Mouse (Mus musculus): ENCODE measurements around the gene Olfr1295. TPM values are rescaled to one million over a fixed set of nuclear protein-coding genes. Genes with fewer than 3 reads are reported as not detected.

Gene Olfr1295
- polyA plus RNA-seq (2012; rRNA removed): not detected in 2 replicates

DNA sequence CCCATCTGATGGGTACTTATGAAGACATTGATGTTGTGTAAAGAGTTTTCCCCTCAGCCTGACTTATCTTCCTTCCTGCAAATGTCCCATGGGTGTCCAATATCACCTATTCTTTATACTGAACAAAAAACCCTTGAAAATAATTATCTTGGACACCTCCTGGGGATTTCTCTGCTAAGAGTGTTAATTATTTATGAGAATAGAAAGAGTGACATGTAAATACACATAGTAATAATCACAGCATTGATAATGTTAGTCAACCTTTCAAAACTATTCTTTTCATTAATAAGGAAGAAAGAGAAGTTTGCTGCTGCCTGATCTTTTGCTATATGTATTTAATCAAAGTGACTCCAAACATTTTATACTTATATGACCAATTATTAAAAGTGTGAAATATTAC is at the start of gene Olfr1295:
Olfr1295 (minus strand) TSS at position 101 of the 400 bp plus-strand sequence.
- H3K4me1 ChIP-seq (ENCODE audit: control insufficient read depth, insufficient read depth, low read length): no peaks in the 10 kb centered on the region
- TF ChIP-seq POLR2A (IDR thresholded peaks at IDR 0.05; ENCODE audit: borderline replicate concordance, insufficient read depth, low read length) (no peak), CTCF (IDR thresholded peaks at IDR 0.05; ENCODE audit: borderline replicate concordance, insufficient read depth, low read depth, low read length) (no peak)
- H3K27me3 ChIP-seq (ENCODE audit: control insufficient read depth, insufficient read depth, low read length): no peaks in the 10 kb centered on the region
- no peak for DNase-seq
- no peak within 1 kb of the TSS for H3K27ac ChIP-seq (ENCODE audit: insufficient read depth, low read length)
- H3K4me3 ChIP-seq (replicated peaks; ENCODE audit: insufficient read depth, low read depth, low read length): no peak within 1 kb of the TSS

DNA sequence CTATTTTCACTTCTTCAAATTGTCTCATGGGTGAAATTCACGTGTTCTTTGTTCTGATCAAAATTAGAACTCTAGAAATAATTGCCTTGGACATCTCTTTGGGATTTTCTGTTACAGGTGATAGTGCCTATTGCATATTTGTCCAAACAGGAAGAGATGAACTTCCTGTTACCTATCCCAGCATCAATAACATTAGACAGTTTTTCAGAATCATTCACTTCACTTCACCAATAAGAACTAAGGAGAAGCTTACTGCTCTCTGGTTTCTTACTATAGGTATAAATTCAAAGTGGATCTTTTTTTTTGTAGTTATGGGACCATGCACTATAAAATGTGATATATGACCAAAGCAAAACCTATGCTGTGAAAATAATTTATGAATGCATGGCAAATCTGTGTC is 29.3 kb downstream of the Olfr1295 start, which contains the start of gene Olfr1294:
Olfr1294 (minus strand) TSS at position 101 of the 400 bp plus-strand sequence.
- no peak within 1 kb of the TSS for H3K27ac ChIP-seq (ENCODE audit: insufficient read depth, low read length)
- 42% methylated on average over 1 of the region's 1 CpGs for WGBS
- TF ChIP-seq CTCF (IDR thresholded peaks at IDR 0.05; ENCODE audit: borderline replicate concordance, insufficient read depth, low read depth, low read length) (no peak), POLR2A (IDR thresholded peaks at IDR 0.05; ENCODE audit: borderline replicate concordance, insufficient read depth, low read length) (no peak)
- no peaks in the 10 kb centered on the region for H3K27me3 ChIP-seq (ENCODE audit: control insufficient read depth, insufficient read depth, low read length)
- H3K4me1 ChIP-seq (ENCODE audit: control insufficient read depth, insufficient read depth, low read length): no peaks in the 10 kb centered on the region
- H3K4me3 ChIP-seq (replicated peaks; ENCODE audit: insufficient read depth, low read depth, low read length): no peak within 1 kb of the TSS
- no peak for DNase-seq

DNA sequence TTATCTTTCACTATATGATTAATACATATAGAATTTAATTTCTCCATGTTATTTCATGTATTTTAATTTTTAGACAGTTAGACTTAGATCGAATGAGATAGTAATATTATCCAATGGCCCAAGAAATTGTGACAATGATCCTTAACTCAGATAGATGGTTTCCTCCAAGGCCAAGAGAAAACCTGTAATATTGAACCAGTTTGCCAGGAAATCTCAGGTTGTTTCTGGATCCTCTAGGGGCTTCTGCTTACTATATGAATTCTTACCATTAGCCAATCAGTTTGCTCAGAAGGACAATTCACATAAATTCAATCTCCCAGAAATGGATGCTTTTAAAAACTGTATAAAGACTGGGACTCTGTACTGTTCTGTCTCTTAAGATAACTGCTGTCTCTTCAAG is 44.6 kb downstream of the Olfr1295 start, which contains the start of gene Olfr1293-ps:
Olfr1293-ps (plus strand) TSS at position 301 of the 400 bp plus-strand sequence.
- 87% methylated on average over 1 of the region's 1 CpGs for WGBS
- DNase-seq: no peak
- no peaks in the 10 kb centered on the region for H3K27me3 ChIP-seq (ENCODE audit: control insufficient read depth, insufficient read depth, low read length)
- no peak for TF ChIP-seq POLR2A (IDR thresholded peaks at IDR 0.05; ENCODE audit: borderline replicate concordance, insufficient read depth, low read length)
- no peak for TF ChIP-seq CTCF (IDR thresholded peaks at IDR 0.05; ENCODE audit: borderline replicate concordance, insufficient read depth, low read depth, low read length)
- no peak within 1 kb of the TSS for H3K27ac ChIP-seq (ENCODE audit: insufficient read depth, low read length)
- H3K4me3 ChIP-seq (replicated peaks; ENCODE audit: insufficient read depth, low read depth, low read length): no peak within 1 kb of the TSS
- H3K4me1 ChIP-seq (ENCODE audit: control insufficient read depth, insufficient read depth, low read length): no peaks in the 10 kb centered on the region

DNA sequence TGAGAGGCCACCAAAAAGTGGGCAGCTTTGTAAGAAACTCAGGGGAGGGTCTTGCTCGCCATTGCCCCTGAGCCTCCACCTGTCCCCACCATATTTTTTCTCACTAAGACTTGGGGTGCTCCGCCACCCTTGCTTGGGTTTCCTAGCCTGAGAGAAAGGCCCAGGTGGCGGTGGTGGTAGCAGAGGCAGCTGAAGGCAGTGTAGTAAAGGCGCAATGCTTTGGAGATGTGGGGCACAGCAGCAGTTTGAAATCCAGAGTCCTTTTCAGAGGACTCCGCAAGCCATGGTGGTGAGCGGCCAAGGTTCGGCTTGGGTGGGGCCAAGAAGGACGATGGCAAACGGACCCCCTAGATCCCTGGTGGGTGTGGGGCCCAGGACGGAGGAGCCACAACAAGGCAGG is 52.0 kb downstream of the Olfr1295 start:
- DNase-seq: no peak
- H3K27ac ChIP-seq (ENCODE audit: insufficient read depth, low read length): no peak overlapping the region
- no peaks in the 10 kb centered on the region for H3K27me3 ChIP-seq (ENCODE audit: control insufficient read depth, insufficient read depth, low read length)
- 91% methylated on average over 10 of the region's 10 CpGs for WGBS
- no peak overlapping the region for H3K4me3 ChIP-seq (replicated peaks; ENCODE audit: insufficient read depth, low read depth, low read length)
- TF ChIP-seq CTCF (IDR thresholded peaks at IDR 0.05; ENCODE audit: borderline replicate concordance, insufficient read depth, low read depth, low read length): no peak
- TF ChIP-seq POLR2A (IDR thresholded peaks at IDR 0.05; ENCODE audit: borderline replicate concordance, insufficient read depth, low read length): no peak
- no peaks in the 10 kb centered on the region for H3K4me1 ChIP-seq (ENCODE audit: control insufficient read depth, insufficient read depth, low read length)

Other genes starting within 250 kb of the Olfr1295 start
- gene Olfr1281, start 243.2 kb downstream of the Olfr1295 start, polyA plus RNA-seq (2012; rRNA removed): not detected in 2 replicates
- gene Olfr1282, start 233.6 kb downstream of the Olfr1295 start, polyA plus RNA-seq (2012; rRNA removed): not detected in 2 replicates
- not detected in 2 replicates for gene Olfr1283, start 202.9 kb downstream of the Olfr1295 start, polyA plus RNA-seq (2012; rRNA removed)
- not detected in 2 replicates for gene Olfr1284, start 194.2 kb downstream of the Olfr1295 start, polyA plus RNA-seq (2012; rRNA removed)
- gene Olfr1286, start 146.6 kb downstream of the Olfr1295 start, polyA plus RNA-seq (2012; rRNA removed): not detected in 2 replicates
- gene Olfr1287, start 120.5 kb downstream of the Olfr1295 start, polyA plus RNA-seq (2012; rRNA removed): not detected in 2 replicates
- gene Olfr1288, start 95.6 kb downstream of the Olfr1295 start, polyA plus RNA-seq (2012; rRNA removed): not detected in 2 replicates
- not detected in 2 replicates for gene Olfr1289, start 88.9 kb downstream of the Olfr1295 start, polyA plus RNA-seq (2012; rRNA removed)
- gene Olfr1290, start 75.9 kb downstream of the Olfr1295 start, polyA plus RNA-seq (2012; rRNA removed): not detected in 2 replicates
- gene Olfr1291-ps1, start 72.5 kb downstream of the Olfr1295 start, polyA plus RNA-seq (2012; rRNA removed): not detected in 2 replicates
- not detected in 2 replicates for gene Olfr1293-ps, start 44.5 kb downstream of the Olfr1295 start, polyA plus RNA-seq (2012; rRNA removed)
- not detected in 2 replicates for gene Olfr1294, start 29.4 kb downstream of the Olfr1295 start, polyA plus RNA-seq (2012; rRNA removed)
- gene Olfr1297, start 56.8 kb upstream of the Olfr1295 start, polyA plus RNA-seq (2012; rRNA removed): not detected in 2 replicates
- gene Olfr1298, start 79.5 kb upstream of the Olfr1295 start, polyA plus RNA-seq (2012; rRNA removed): not detected in 2 replicates
- gene Olfr1299, start 91.7 kb upstream of the Olfr1295 start, polyA plus RNA-seq (2012; rRNA removed): not detected in 2 replicates
- gene Olfr1301, start 181.3 kb upstream of the Olfr1295 start, polyA plus RNA-seq (2012; rRNA removed): not detected in 2 replicates
- gene Olfr1302, start 207.7 kb upstream of the Olfr1295 start, polyA plus RNA-seq (2012; rRNA removed): not detected in 2 replicates

Measured in cerebellum, adult 2 months (tissue).